Mouse (Mus musculus) ES-CJ7 (cell line): ENCODE measurements at regions not wholly inside any gene's neighbourhood (a gene's known extent, or its start where the extent isn't known, plus 50 kb on each side); places are given as distances from the start of the nearest gene placed in this dataset.
A peak's percentile ranks its signal among the peaks of the same experiment; 100 is the strongest.

ENCODE experiments used
- DNase-seq: peaks from one replicate; pipeline ENCODE4 v3.0.0; 2011; ENCODE audit warnings: low read depth, low spot score

DNA sequence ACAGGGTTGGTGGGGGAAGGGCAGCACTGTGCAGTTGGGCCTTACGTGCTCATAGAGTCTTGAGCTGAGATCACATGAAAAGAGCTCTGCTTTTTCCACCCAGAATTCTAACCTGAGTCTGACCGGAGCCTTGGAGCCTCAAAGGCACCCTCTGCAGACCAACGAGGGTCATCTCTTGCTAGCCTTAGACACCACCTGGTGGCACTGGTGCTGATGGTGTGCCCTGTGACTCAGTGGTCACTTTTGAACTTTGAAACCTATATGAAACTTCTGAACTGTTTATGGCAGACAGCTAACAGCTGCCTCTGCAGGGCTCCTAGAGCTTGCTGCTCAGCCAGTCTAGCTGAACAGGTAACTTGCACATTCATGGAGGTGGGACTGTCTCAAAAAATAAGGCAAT lies 118.5 kb downstream of the Zfp706 start:
- no peak for DNase-seq

DNA sequence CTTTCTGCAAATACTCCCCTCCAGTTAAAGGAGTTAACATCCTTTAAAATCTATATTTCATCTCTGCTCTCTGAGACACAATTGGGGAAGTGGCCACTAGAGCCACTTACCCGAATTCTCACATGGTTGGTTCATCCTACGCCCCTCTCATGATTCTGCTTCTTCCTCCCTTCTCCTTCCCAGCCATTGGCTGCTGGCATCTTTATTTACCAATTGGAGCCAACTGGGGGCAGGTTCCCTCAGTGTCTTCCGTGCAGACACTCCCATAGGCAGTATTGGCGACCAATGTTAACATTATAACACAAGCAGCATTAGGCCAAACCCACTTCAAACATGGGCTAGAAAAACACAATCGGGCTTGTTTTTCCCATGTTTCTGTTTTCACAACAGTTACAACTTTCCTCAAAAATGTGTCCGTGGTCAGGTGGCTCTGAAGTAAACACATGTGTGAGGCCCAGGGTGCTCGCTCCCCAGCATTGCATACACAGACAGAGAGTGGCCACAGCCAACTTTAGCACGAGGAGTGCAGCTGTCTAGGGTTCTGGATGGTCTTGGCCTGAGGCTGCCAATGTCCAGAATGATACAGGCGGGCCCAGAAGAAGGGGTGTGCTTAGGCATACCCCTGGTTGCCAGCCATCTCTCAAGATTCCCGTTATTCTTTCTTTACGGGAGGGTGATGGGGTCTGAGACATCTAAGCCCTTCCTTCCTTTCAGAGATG lies 119.1 kb downstream of the Zfp706 start:
- DNase-seq, result no peak

- no peak for DNase-seq
Observed at GRCm38 (mm10) chr15:36884671-36885365, 122.8 kb downstream of the Zfp706 start.

GRCm38 (mm10) chr15:36884074-36884473 lies 123.5 kb downstream of the Zfp706 start:
- DNase-seq, result no peak

GRCm38 (mm10) chr15:36883156-36883555 lies 124.4 kb downstream of the Zfp706 start:
- DNase-seq, result no peak

DNA sequence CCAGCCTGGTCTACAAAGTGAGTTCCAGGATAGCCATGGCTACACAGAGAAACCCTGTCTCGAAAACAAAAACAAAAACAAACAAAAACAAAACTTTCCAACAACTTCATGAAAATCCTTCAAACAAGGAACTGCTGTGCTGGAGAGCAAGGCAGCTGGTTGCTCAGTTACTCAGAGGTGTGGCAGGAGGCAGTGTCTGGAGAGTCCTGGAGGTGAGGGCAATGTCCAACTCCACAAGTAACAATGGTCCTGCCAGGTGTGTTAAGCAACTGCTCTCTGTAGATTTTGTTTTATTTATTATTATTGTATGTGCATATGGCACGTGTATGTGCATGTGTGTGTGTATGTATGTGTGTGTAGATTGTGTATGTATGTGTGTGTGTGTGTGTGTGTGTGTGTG lies 126.0 kb downstream of the Zfp706 start:
- DNase-seq, result no peak

GRCm38 (mm10) chr15:36880602-36881001 lies 127.0 kb downstream of the Zfp706 start:
- DNase-seq, result no peak

GRCm38 (mm10) chr15:36879587-36879986 lies 128.0 kb downstream of the Zfp706 start:
- no peak for DNase-seq

- DNase-seq, result no peak
Observed at GRCm38 (mm10) chr15:36878960-36879359, 128.6 kb downstream of the Zfp706 start.

- DNase-seq, result peak; percentile 47
Observed at GRCm38 (mm10) chr15:36878276-36878675, 129.3 kb downstream of the Zfp706 start.

GRCm38 (mm10) chr15:36877501-36877900 lies 130.1 kb downstream of the Zfp706 start:
- DNase-seq, result no peak

DNA sequence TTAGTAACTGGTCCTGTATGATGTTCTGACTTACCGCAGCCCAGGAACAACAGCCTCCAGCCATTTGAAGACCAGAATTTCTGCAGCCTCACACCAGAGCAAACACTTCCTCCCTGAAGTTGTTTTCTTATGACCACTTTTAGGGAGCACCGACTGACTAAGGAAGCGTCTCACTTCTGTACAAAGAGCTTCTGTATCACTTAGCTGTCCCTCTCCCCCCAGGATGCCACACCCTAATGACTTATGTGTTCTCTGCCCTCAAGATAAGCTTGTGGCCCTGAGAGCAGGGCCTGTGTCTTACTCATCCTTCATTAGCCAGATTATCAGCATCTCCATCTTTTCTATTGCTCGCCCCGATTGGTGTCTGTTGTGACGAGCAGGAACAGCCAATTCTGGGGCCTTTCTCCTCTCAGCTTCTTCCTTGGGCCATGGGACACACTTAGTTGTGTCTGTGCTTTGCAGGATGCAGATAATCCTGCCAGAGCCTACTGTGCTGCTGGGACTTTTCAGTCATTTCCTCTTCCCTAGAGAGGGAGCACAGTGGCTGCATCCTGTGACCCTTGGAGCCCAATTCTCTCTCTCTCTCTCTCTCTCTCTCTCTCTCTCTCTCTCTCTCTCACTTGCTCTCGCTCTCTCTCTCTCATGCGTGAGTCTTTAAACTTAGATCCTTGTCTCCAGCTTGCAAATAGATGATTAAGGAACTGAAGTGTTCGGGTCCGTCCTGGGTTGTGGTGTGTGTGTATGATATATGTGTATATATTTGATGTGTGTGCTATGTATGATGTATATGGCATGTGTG lies 131.4 kb downstream of the Zfp706 start:
- DNase-seq, result no peak

GRCm38 (mm10) chr15:36874555-36874954 lies 133.0 kb downstream of the Zfp706 start:
- DNase-seq, result no peak

GRCm38 (mm10) chr15:36873884-36874243 lies 133.7 kb downstream of the Zfp706 start:
- DNase-seq, result no peak

DNA sequence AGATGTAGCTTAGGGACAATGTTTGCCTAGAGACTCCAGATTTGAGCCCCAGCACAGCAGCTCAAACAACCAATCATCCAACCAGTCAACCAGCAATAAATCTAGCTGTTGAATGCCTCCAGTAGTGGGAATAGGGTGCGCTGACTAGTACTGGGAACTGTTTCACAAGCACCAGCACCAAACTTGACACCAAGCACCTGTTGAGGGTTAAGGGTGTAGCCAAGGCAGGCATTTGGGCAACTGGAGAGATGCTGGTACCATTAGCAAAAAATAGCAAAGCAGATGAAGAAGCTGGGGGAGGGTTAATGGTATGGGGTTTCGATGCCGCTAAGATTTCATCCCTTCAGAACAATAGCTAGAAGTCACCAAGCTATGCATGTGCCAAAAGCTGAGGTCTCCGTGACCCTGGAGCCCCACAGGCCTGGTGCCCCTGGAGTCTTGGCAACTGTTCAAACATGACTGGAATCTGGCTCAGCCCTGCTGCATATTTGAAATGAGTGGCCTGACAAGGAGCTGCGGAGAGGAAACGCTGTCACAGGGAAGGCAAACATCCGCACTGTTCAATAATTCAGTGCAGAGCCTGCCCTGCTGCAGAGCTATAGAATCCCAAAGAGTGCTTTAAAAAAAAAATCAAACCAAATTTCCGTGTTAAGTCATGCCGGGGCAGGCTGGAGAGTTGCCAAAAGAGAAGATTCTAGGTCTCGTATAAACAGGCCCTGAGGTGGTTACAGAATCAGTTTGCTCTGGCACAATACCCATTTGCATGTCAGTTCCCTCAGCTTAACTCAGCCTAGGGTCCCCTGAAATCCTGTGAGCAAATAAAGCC lies 134.3 kb downstream of the Zfp706 start:
- no peak for DNase-seq

DNA sequence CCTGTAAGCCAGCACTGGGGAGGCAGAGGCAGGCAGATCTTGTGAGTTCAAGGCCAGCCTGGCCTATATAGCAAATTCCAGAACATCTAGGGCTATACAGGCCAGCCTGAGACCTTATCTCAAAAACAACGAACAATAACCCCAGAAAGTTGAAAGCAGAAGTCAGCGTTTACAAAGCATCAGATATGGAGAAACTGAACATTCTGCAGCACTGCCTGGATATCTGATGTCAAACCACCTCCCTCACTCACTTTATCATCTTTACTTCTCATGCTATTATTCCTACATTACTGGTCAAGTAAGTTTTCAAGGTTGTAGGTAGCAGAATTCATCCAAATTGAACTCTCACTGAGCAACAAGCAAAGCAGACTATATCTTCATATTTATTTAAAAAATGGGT lies 135.0 kb downstream of the Zfp706 start:
- no peak for DNase-seq

- DNase-seq, result no peak
Observed at GRCm38 (mm10) chr15:36870717-36871116, 136.9 kb downstream of the Zfp706 start.

DNA sequence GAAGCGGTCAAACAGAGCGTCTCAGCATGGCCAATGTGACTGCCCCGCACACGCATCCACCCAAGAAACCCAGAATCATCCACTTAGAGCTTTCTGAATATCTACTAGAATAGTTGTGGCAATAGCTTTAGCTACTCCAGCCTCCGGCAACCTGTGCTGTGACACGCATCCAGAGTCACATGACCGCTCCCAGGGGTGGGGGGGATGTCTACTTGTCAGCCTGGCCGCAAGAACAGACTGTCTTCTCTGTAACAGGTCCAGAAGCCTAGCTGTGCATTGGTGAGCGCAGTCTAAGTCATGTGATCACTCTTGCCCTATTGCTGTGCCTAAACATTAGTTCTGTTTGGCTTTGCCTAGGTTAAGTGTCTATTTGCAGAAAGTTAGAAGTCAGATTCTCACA lies 137.5 kb downstream of the Zfp706 start:
- no peak for DNase-seq

DNA sequence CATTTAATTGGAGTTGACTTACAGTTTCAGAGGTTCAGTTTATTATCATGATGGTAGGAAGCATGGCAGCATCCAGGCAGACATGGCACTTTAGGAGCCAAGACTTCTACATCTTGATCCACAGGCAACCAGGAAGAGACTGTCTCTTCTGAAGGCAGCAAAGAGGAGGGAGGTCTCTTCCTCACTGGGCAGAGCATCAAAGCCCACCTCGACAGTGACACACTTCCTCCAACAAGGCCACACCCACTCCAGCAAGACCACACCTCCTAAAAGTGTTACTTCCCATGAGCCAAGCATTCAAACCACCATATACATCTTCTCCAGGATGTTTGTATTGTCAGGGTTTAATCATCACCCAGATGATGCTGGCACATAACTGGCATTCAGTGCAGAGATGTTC lies 141.5 kb downstream of the Zfp706 start:
- DNase-seq, result no peak

GRCm38 (mm10) chr15:36865332-36865731 lies 142.2 kb downstream of the Zfp706 start:
- DNase-seq, result no peak

GRCm38 (mm10) chr15:36864046-36864445 lies 143.5 kb downstream of the Zfp706 start:
- no peak for DNase-seq

DNA sequence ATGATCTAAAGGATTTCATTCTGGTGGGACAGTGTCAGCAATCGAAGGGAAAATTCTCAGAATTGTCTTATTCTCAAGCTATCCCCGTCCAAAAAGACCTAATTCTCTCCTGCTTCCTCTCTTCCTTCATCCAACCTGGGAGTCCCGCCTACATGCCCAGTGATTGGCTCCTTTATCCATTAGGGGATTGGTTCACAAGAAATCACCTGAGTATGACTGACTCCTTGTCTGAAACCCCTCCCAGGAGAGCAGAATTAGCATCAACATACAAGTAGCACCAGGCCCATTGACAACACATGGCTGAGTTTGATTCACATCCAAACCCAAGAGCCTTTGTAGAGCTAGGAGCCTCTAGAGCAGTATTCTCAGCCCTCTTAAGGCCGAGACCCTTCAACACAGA lies 148.9 kb downstream of the Zfp706 start:
- peak; percentile 65 for DNase-seq
